Mouse (Mus musculus) spleen, adult 2 months (tissue): Measurements from ENCODE around the gene Nck2. TPM values are rescaled to one million over a fixed set of nuclear protein-coding genes. Genes with fewer than 3 reads are reported as not detected.

Source experiments
- DNase-seq, 2 experiments: peaks; one replicate each; pipeline versions ENCODE4 v3.0.0 to v3.0.0-alpha.2; 2012 to 2021; ENCODE audit warnings: low spot score in 2 of 2, low read depth in 1 of 2
- H3K27ac ChIP-seq: fragments of 200-500 bp; 2 replicates; pipeline ENCODE4 v1.5.1; 2012; ENCODE audit warnings: low read length, inconsistent platforms; ENCODE audit not compliant: insufficient read depth
- H3K27me3 ChIP-seq: fragments of 200-500 bp; 2 replicates; pipeline ENCODE4 v1.6.1; 2012; ENCODE audit warnings: mild to moderate bottlenecking, moderate library complexity, low read length, inconsistent platforms; ENCODE audit not compliant: control insufficient read depth, insufficient read depth
- H3K36me3 ChIP-seq: fragments of 200-500 bp; 2 replicates; pipeline ENCODE4 v1.6.1; 2012; ENCODE audit warnings: mild to moderate bottlenecking, low read length, inconsistent platforms; ENCODE audit not compliant: control insufficient read depth, insufficient read depth
- H3K4me1 ChIP-seq: fragments of 200-500 bp; 2 replicates; pipeline ENCODE4 v1.6.1; 2011; ENCODE audit warnings: inconsistent platforms; ENCODE audit not compliant: control insufficient read depth, insufficient read depth, insufficient read length
- H3K4me3 ChIP-seq: fragments of 200-500 bp; 2 replicates; pipeline ENCODE4 v1.5.1; 2011; ENCODE audit warnings: mild to moderate bottlenecking, inconsistent platforms; ENCODE audit not compliant: insufficient read depth, insufficient read length; ENCODE audit errors: extremely low read depth
- CTCF ChIP-seq: fragments of 200-500 bp; IDR thresholded peaks from 2 replicates; pipeline ENCODE4 v1.5.1; 2011; ENCODE audit warnings: mild to moderate bottlenecking, inconsistent platforms; ENCODE audit not compliant: insufficient read depth, insufficient read length, insufficient replicate concordance; ENCODE audit errors: extremely low read depth
- POLR2A ChIP-seq: fragments of 200-500 bp; IDR thresholded peaks from 2 replicates; pipeline ENCODE4 v1.6.1; 2011; ENCODE audit warnings: low read depth, low read length, inconsistent platforms
- WGBS: fragments of 180-500 bp; shearing (Covaris S2); methylation state at CpG from one replicate; pipeline ENCODE4 v1.1.7; 2018; 5-methylcytosine and 5-hydroxymethylcytosine counted together
- polyA plus RNA-seq: library from polyadenylated mRNA; depleted of rRNA; stranded (reverse); fragments of >200 nt; gene quantifications from 2 replicates; pipeline ENCODE4 v1.2.3, GENCODE M21; 2012; rRNA removed

Gene Nck2
- 15.9 and 22.9 TPM in 2 replicates for polyA plus RNA-seq

DNA sequence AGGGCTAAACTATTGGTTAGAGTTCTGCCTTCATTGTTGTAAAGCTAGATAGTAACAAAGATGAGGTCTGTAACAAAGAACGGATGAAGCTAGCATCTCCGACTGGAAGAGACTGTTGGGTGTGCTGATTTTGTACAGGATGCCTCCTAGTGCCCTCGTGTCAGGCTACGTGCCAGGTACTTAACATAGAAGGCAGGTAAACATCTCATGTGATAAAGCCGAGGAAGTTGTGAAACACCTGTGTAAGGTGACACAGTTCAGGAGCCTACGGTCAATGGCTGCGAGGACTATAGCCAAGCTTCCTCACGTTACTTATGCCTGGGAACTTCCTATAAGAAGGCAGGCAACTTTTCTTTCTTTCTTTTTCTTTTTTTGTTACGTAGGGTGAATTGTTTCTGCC is at the start of gene Nck2:
Nck2 (plus strand) TSS at position 49 of the 400 bp plus-strand sequence.
- H3K4me1 ChIP-seq, result peaks cover 9% of the 10 kb centered on the region; the same call in 1 of the 2 replicates
- 53% methylated on average over 9 of the region's 9 CpGs for WGBS
- peak within 1 kb of the TSS; percentile 79 for H3K4me3 ChIP-seq
- H3K27me3 ChIP-seq, result peaks cover 4% of the 10 kb centered on the region; the same call in 1 of the 2 replicates
- H3K27ac ChIP-seq, result peak within 1 kb of the TSS; percentile 63; the same call in 1 of the 2 replicates
- H3K36me3 ChIP-seq, result no peaks in the 10 kb centered on the region; the same call in 1 of the 2 replicates
- DNase-seq, result no peak
- TF ChIP-seq POLR2A (no peak), CTCF (no peak)

DNA sequence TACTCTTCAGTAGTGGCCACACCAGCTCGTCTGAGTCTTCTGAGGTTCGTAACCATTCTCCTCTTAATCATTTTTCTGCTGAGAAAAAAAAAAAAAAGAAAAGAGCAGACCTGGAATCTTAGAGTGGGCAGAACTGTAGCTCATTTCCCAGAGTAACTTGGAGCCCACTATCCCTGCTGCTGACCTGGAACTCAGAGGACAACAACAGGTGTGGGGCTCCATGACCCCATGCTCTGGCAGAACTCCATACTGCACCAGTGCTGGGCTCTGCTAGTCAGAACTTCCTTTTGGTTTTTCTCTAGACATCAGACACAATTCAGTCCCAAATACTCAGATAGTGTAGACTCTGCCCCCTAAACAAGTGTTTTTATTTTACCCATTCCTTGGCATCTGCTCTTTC is 49.3 kb upstream of the Nck2 start:
- 83% methylated on average over 2 of the region's 2 CpGs for WGBS
- DNase-seq, result no peak

DNA sequence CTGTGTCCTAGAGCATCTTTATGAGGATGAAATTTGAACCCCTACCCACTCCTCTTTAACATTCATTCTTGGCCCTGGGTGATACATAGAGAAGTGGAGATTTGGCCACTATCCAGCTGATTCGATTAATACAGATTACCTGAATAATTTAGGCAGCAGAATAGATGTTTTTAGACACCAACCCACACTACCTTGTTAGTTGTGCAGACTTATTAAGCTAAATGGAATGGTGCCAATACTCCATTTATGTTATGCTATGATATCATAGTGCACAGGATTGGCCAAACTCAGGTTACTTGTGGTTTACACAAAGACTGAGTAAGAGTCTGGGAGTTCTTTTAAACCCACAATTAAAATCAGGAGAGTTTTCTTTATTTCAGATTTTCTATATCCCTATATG is 48.6 kb upstream of the Nck2 start:
- H3K27me3 ChIP-seq, result no peaks in the 10 kb centered on the region
- TF ChIP-seq CTCF, result no peak
- no peak for TF ChIP-seq POLR2A
- no peak overlapping the region for H3K4me3 ChIP-seq
- 80% methylated on average over 1 of the region's 1 CpGs for WGBS
- DNase-seq, result no peak
- no peak overlapping the region for H3K27ac ChIP-seq
- no peaks in the 10 kb centered on the region for H3K4me1 ChIP-seq
- H3K36me3 ChIP-seq, result no peaks in the 10 kb centered on the region

More for the DNA sequence above, 49.3 kb upstream of the Nck2 start:
- H3K4me3 ChIP-seq, result no peak overlapping the region
- no peaks in the 10 kb centered on the region for H3K27me3 ChIP-seq
- no peaks in the 10 kb centered on the region for H3K36me3 ChIP-seq
- H3K4me1 ChIP-seq, result no peaks in the 10 kb centered on the region
- TF ChIP-seq POLR2A, result no peak
- no peak for TF ChIP-seq CTCF
- no peak overlapping the region for H3K27ac ChIP-seq

DNA sequence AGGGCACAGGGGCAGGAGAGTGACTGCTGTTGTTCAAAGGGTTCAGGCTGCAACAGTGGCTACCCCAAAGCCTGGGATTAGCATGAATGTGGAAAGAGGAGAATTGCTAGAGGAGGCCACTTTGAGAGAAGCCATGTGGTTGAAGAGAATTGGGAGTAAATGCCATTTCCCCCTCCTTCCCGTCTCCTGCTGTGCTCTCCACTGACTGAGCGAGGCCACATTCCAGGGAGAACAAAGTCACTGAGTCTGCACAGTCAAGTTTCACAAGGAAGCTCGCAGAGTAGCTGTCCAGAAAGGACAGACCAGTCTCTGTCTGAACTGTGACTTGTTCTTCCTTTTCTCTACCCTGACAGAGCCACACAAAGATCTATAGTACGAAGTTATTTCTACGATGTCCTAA is 47.9 kb upstream of the Nck2 start:
- WGBS, result 84% methylated on average over 5 of the region's 5 CpGs
- Histone ChIP-seq H3K27me3 (no peaks in the 10 kb centered on the region), H3K4me3 (no peak overlapping the region), H3K27ac (no peak overlapping the region), H3K4me1 (no peaks in the 10 kb centered on the region), H3K36me3 (no peaks in the 10 kb centered on the region)
- no peak for DNase-seq
- no peak for TF ChIP-seq CTCF
- TF ChIP-seq POLR2A, result no peak

DNA sequence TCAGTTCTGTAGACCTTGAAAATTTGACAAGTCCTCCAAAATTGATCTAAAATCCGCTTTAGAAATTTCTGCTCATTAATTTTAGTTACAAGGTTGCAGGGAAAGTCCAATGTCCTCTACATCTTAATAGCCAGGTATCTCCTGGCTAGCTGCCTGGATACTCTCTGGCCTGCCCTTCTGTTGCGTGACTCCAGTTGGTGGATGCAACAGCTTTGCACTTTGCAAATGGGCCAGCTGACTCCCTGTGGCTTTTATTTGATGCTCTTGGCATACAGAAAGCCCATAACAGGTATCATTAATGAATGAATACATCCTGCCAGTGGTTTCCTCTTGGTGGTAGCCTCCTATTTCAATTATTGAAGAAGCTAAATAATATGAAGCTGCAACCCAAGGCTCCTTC is 47.3 kb upstream of the Nck2 start:
- Histone ChIP-seq H3K4me3 (no peak overlapping the region), H3K36me3 (no peaks in the 10 kb centered on the region), H3K4me1 (no peaks in the 10 kb centered on the region), H3K27ac (no peak overlapping the region), H3K27me3 (no peaks in the 10 kb centered on the region)
- DNase-seq, result no peak
- no peak for TF ChIP-seq POLR2A
- TF ChIP-seq CTCF, result no peak
- 95% methylated on average over 2 of the region's 2 CpGs for WGBS

DNA sequence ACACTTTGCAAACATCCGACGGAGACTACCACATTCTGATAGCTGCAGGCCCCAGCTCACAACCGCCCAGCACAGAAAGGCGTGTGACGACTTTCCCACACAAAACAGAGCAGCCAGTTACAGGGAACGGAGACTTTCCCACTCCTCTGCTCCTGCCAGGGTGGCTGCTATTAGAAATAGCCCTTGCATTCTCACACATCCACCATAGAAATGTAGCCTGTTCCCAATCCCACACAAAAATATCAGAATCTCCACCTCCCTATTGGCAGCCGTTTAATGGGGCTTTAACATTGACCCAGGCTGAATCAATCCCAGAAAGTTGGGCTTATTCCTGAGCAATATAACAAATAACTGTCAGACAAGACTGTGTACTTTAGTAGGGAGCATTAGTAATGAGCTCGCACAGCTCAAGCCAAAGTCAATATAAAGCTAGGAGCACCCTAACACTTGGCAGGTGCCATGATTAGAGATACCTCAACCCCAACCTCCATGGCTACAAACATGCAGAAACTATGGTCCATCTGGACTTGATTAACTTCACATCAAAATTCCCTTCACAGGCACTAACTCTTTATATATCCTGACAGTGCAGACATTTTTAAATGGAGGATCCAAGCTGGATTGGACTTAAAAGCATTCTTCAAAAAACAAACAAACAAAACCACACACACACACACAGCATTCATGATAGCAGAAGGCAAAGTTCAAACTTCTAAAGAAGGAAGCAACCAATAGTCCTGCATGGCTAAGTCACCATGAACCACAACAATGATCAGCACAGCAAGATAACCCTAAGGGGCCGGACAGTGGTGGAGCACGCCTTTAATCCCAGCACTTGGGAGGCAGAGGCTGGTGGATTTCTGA is 45.4 kb upstream of the Nck2 start:
- Histone ChIP-seq H3K4me3 (no peak overlapping the region), H3K27ac (no peak overlapping the region), H3K4me1 (no peaks in the 10 kb centered on the region), H3K27me3 (no peaks in the 10 kb centered on the region), H3K36me3 (no peaks in the 10 kb centered on the region)
- TF ChIP-seq POLR2A (no peak), CTCF (no peak)
- no peak for DNase-seq
- WGBS, result 94% methylated on average over 10 of the region's 10 CpGs
